Mouse (Mus musculus) heart, adult 2 months (tissue): ENCODE measurements at regions not wholly inside any gene's neighbourhood (a gene's known extent, or its start where the extent isn't known, plus 50 kb on each side); places are given as distances from the start of the nearest gene placed in this dataset.

Experiments
- CTCF ChIP-seq: fragments of 200-600 bp; IDR thresholded peaks from 2 replicates; pipeline ENCODE4 v1.8.1; 2022; ENCODE audit warnings: antibody characterized with exemption, mild to moderate bottlenecking, moderate library complexity
- EP300 ChIP-seq: fragments of 200-500 bp; IDR thresholded peaks from 2 replicates; pipeline ENCODE4 v1.6.1; 2011; ENCODE audit warnings: low read depth, low read length, control low read depth; ENCODE audit not compliant: insufficient read depth
- POLR2A ChIP-seq: fragments of 200-500 bp; IDR thresholded peaks from 2 replicates; pipeline ENCODE4 v1.6.1; 2011; ENCODE audit warnings: mild to moderate bottlenecking, low read depth, low read length, control low read depth; ENCODE audit not compliant: insufficient read depth

DNA sequence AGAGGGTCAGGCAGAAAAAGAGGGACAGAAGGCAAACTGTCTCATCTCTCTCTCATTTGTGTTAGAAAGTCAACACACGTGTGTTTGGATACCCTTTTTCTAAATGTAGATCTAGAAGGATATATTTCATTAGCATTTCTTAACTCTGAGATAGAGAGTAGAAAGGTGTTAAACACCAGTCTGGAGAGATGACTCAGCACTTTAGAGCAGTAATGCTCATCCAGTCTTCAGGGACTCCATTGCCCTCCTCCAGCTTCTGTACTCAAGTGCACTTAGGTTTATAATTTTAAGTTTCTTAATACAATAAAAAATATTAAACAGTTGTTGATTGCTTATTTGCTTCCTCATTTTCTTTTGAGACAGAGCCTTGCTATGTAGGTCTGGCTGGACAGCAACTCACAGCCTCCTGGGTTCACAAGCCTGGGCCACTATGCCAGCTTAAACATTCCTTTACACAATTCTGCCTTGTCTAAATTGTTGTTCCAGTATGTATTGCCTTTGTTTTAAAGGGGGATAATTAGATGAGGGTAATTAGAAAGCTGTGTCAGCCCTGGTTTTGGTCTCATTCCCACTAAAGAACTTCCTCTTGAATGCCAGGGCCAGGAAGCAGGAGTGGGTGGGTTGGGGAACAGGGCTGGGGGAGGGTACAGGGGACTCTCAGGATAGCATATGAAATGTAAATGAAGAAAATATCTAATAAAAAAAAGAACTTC, 222.1 kb downstream of the Nfkbiz start:
- TF ChIP-seq POLR2A (no peak), CTCF (no peak), EP300 (no peak)
